Mouse (Mus musculus): ENCODE measurements at regions not wholly inside any gene's neighbourhood (a gene's known extent, or its start where the extent isn't known, plus 50 kb on each side); places are given as distances from the start of the nearest gene placed in this dataset.

- DNase-seq (ENCODE audit: low spot score), result no peak
Observed at GRCm38 (mm10) chr1:61135597-61136545, 158.1 kb downstream of the Icos start.

- no peak for DNase-seq (ENCODE audit: low spot score)
Observed at GRCm38 (mm10) chr1:61137210-61137885, 159.6 kb downstream of the Icos start.

GRCm38 (mm10) chr1:61137954-61138353, 160.2 kb downstream of the Icos start:
- DNase-seq (ENCODE audit: low spot score), result no peak

- DNase-seq (ENCODE audit: low spot score), result peak; percentile 6
Observed at GRCm38 (mm10) chr1:61139291-61139983, 161.7 kb downstream of the Icos start.

DNA sequence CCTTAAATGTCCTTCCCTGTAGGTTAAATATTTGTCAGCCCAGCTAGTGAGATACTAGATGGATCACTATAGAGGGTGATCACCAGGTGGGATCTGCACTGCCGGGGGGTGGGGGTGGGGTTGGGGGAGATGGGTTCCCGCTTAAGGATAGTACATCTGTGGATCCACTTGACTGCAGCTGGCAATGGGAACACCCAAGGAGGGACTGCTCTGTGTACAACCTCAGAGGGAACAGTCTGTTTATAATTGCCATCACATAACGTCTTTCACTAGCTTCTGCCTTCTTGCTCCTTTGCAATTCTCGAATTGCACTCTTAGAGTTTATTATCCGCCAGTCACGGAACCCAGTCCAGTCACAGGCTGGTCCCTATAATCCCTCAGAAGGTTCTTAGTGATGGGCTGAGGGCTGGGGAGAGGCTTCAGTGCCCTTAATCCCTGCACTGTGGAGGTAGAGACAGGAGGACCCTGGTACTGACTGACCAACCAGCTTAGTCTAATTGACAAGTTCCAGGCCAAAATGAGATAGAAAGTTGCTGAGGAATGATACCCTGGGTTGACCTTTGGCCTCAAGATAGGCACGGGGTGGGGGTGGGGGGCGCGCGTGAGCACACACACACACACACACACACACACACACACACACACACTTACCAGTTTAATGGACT, 162.4 kb downstream of the Icos start:
- DNase-seq (ENCODE audit: low spot score), result no peak

- no peak for DNase-seq (ENCODE audit: low spot score)
Observed at GRCm38 (mm10) chr1:61140870-61141591, 163.3 kb downstream of the Icos start.

- DNase-seq (ENCODE audit: low spot score), result no peak
Observed at GRCm38 (mm10) chr1:61141592-61141930, 163.8 kb downstream of the Icos start.

DNA sequence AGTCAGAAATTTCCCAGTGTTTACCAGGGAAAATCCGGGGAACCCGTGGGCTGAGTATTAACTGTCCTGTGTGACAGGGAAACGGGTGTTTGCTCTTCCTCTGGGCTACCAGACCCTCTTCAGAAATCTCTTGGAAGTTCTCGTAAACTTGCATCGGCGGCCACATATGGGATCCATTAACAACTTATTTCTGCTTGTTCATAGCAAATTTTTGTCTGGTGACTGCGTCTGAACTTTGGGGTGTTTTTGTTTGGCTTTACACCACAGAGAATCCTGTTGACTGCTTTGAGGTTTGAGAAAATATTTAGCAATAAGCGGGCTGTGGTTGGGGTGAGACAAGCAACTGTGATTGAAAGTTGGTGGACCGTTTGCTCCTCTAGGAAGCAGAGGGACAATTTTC, 164.2 kb downstream of the Icos start:
- no peak for DNase-seq (ENCODE audit: low spot score)

DNA sequence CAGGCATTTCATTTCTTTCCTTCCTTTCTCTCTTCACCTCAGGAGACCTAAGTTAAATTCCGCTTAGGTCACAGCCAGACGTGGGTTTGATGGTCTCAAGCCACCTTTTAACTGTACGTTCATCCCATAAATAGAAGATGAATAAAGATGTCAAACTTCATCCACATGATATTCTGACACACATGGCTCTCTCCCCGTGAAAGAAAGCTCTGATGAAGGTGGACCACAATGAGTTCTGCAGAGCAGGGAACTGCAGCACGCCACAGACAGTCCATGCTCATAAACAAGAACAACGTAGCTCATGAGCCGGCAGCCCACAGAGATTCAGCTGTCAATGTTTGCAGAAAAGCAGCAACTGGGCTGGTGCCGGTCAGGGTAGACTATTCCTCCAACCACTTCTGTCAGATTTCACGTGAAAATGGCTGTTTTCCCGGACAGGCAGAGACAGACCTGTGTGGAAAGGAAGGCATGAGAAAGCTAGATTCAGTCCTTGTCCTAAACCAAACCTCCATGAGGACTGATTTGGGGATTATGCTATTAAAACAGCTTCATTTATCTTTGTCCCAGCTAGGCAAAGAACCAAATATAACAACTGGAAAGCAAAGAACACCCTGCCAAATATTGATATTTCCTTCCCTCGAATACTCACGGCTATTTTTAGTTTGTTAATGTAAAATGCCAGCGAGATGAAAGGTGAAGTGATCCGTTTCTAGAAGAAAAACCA, 165.5 kb downstream of the Icos start:
- DNase-seq (ENCODE audit: low spot score), result no peak

DNA sequence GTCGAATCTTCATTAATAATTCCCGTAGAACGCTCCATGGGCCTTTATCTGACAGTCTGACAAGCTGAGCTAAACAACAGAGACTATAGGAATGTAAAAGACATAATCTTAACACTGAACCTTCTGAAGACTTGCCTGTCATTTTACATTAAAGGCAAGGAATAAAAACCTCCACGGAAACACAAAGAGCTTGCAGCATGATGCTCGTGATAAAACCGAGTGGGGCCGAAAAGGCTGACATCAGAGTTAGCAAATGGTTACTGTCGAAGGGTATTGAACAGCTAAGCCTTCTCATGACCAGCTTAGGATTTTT, 166.0 kb downstream of the Icos start:
- DNase-seq (ENCODE audit: low spot score), result no peak

DNA sequence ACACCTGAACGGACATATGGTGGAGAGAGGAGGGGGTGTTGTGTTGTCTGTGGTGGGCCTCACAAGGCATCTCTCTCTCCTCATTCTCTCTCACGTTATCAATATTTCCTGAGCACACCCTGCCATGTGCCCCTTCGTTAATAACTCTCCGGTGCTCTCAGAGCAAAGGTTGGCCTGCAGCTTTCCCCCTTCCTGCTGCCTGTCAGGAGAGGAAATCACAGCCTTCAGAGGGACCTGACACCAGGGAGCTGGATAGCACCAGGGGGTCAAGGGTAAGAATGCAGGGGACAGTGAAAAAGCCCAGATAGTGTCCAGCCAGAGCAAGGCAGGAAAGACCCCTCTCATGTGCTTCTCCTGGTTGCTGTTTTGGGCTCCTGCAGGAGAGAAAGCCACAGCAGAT, 167.3 kb downstream of the Icos start:
- DNase-seq (ENCODE audit: low spot score), result no peak

DNA sequence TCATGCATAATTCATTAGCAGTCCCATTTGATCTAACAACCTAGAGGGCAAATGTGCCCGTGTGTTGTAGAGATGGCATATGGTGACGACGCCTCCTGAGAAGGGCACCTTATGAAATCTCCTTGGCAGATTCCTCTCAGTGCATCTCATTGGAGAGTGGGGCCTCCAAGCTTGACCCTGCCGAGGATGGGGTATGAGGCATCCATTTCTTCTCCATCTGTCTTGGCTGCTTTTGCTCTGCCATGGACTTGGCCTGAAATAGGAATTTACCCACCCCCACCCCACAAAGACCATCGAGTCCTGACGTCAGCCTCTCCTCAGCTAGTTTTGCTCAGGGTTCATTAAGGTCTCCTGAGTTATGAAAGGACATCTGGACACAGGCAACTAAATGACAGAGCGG, 167.8 kb downstream of the Icos start:
- DNase-seq (ENCODE audit: low spot score), result no peak

- no peak for DNase-seq (ENCODE audit: low spot score)
Observed at GRCm38 (mm10) chr1:61146222-61146723, 168.5 kb downstream of the Icos start.

GRCm38 (mm10) chr1:61151742-61152141, 174.0 kb downstream of the Icos start:
- DNase-seq (ENCODE audit: low spot score), result no peak

DNA sequence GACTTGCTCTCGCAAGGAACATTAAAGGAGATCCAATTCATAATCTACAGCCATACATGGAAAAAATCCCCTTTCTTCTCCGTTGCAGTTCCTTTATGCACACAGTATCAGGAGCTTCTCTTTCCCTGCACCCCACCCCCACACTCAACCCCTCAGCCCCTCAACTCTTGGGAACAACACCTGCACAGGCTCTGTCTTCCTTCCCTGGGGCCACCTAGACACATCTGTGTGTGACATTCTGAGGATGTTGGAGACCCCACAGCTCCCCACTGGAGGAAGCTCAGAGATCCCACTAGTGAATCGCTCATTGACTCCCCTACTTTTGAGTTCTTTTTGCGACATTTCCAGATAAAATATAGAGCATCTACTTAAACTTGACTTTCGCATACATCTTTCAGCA, 174.4 kb downstream of the Icos start:
- DNase-seq (ENCODE audit: low spot score), result no peak

DNA sequence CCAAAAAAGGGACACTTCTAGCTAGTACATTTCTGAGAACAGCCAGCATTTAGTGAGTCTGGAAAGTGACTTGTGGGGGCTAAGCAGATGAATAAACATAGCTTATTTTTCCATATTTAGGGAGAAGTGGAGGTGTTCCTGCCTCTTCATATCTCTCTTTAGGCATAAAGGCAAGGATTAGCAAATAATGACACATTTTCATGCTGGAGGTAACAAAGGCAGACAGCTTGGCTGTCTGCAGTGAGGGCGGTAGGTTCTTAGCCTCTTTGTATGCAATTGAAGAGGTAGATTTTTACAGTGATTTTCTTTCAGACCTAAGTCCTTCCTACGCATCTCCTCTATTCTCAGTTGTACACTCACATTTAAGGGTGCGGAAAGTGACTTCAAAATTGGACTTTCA, 176.5 kb downstream of the Icos start:
- DNase-seq (ENCODE audit: low spot score), result no peak

- no peak for DNase-seq (ENCODE audit: low spot score)
Observed at GRCm38 (mm10) chr1:61157271-61157670, 179.5 kb downstream of the Icos start.

DNA sequence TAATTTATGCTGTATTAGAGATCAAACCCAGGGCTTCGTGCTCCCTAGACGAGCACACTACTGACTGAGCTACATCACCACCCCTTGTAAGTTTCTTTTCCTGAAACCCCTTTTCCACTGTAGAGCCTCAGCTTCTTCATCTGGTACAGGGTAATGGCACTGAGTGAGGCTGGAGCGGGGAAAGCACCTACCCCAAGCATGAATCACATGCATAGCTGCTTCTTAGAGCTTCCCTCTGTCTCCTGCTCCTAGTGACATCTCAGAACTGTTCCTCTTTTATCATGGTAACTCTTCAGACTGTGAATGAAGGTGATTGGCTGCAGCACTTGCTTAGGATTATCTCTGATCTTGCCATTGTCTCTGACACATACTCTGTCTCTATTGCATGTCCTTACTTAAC, 182.8 kb downstream of the Icos start:
- no peak for DNase-seq (ENCODE audit: low spot score)

GRCm38 (mm10) chr1:61164271-61164670, 186.5 kb downstream of the Icos start:
- no peak for DNase-seq (ENCODE audit: low spot score)

DNA sequence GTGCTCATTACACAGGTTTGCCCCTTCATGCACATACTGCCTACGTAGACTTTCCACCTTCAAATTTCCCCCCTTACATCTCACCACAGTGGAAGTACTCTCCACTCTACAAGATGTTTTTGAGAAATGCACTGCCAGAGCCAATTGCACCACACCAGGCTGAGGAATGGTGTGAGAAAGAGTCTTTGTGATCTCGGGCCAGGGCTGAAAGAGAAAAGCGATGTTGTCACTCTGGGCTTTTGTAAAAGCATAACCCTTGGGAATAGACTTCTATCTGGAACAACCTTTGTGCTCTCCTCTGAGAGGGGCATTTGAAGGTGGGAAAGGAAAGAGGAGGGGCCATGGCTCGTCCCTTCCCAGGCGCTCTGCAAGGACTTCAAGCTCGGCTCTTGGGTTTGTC, 194.2 kb downstream of the Icos start:
- no peak for DNase-seq (ENCODE audit: low spot score)

DNA sequence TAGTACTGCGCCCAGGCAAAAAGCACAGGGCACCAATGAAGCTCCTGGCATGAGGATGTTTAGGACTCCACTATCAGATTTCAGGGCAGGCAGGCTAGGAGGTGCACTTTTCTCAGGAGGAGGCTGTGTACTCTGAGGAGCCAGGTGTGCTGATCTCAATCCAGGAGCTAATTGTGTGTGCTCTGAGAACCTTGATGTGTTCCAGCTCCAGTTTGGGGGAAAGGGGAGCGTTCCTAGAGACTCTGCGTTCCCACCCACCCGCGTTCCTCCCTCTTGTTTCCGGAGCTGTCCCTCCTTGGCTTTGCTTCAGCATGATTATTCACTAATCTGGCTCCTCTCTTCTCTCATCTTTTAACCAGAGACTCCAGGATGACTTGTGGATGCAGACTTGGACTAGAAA, 195.2 kb downstream of the Icos start:
- no peak for DNase-seq (ENCODE audit: low spot score)

All from testis, postnatal 14 days (tissue).